ENCODE assay signal across 8 mouse cellular contexts in the genomic region with DNA sequence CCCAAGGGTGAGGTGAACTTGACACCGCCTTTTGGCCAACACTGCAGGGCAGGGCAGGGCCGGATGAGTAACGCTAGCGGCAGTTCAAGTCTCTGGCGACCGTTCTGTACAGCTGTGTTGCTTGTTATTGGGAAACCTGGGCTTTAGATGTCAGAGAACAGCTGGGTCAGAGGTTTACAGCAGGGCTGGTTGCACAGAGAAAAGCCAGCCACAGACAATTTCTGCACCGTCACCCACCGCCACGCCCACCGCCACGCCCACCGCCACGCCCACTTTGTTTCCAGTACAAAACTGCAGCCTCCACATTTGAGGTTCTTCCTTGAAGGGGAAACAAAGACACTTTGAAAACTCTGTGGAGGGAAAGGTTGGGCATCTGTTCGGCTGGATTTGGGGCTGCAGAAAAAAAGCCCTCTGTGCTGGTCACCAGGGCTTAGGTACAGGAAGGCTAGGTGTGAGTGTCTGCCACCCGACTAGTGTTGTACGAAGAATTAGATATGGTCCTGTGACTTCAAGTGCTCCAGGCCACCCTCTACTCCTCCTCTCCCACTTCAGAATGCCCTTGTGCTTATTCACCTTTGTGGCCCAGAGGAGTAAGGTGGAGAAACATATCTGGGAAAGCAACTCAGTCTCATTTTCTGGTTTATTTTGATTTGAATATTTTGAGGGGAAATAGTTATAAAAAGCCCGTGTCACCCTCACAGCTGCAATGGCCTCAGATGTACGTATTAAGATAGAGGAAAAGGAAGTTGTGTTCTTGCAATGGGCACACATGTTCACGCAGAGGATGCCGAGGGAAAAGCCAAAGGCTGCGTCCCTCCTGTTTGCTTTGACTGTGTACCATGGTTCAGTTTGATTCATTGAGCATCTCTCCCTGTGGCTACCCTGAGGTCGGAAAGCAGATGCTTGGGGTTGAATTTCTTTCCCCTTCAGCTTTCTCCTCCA.
DNase-seq lines count a peak whose midpoint lies in the region; ATAC-seq lines count a peak whose summit lies in the region.

No protein-coding gene starts in this region.

- H3K27ac ChIP-seq in forebrain, embryonic 11.5 days (ENCODE audit: low read depth, low read length), result no peak overlapping the region
- H3K27ac ChIP-seq in limb, embryonic 11.5 days (replicated peaks; ENCODE audit: low read depth, low read length), result no peak overlapping the region
- H3K27ac ChIP-seq in midbrain, embryonic 12.5 days (replicated peaks), result no peak overlapping the region
- H3K27ac ChIP-seq in stomach, embryonic 15.5 days, result no peak overlapping the region

- intact Hi-C loops in heart, postnatal 25 days (cut with DNase I), result loop anchor here (5.0 kb wide), 1 partner anchor 49 kb away; no protein-coding TSS in a partner anchor

- 44% methylated on average over 22 of the region's 22 CpGs for WGBS in forebrain, embryonic 11.5 days
- WGBS in limb, embryonic 11.5 days, result 41% methylated on average over 22 of the region's 22 CpGs
- 41% methylated on average over 22 of the region's 22 CpGs for WGBS in midbrain, embryonic 12.5 days
- WGBS in stomach, embryonic 15.5 days, result 33% methylated on average over 22 of the region's 22 CpGs

- peak overlapping the region; percentile 14; the same call in 1 of the 2 replicates for H3K4me3 ChIP-seq in forebrain, embryonic 11.5 days (ENCODE audit: low read depth, low read length)
- no peak overlapping the region for H3K4me3 ChIP-seq in limb, embryonic 11.5 days (ENCODE audit: low read depth, low read length)
- H3K4me3 ChIP-seq in midbrain, embryonic 12.5 days, result peak overlapping the region; percentile 18
- peak overlapping the region; percentile 20; the same call in 1 of the 2 replicates for H3K4me3 ChIP-seq in stomach, embryonic 15.5 days (replicated peaks)

- H3K27me3 ChIP-seq in forebrain, embryonic 11.5 days (ENCODE audit: control insufficient read depth, insufficient read depth, low read length), result no peaks in the 10 kb centered on the region
- H3K27me3 ChIP-seq in limb, embryonic 11.5 days (ENCODE audit: control insufficient read depth, insufficient read depth, low read length), result no peaks in the 10 kb centered on the region
- H3K27me3 ChIP-seq in midbrain, embryonic 12.5 days, result no peaks in the 10 kb centered on the region
- H3K27me3 ChIP-seq in stomach, embryonic 15.5 days (replicated peaks), result 0 out of 2 replicates have a peak, but pooled peaks cover 3% of the 10 kb centered on the region

- H3K4me1 ChIP-seq in forebrain, embryonic 11.5 days (replicated peaks; ENCODE audit: control insufficient read depth, insufficient read depth, low read length), result peaks cover 4% of the 10 kb centered on the region; the same call in 1 of the 2 replicates
- peaks cover 7% of the 10 kb centered on the region; the same call in 1 of the 2 replicates for H3K4me1 ChIP-seq in limb, embryonic 11.5 days (ENCODE audit: control insufficient read depth, insufficient read depth, low read length)
- peaks cover 10% of the 10 kb centered on the region for H3K4me1 ChIP-seq in midbrain, embryonic 12.5 days
- peaks cover 13% of the 10 kb centered on the region for H3K4me1 ChIP-seq in stomach, embryonic 15.5 days

- peak; percentile 65 for ATAC-seq in forebrain, embryonic 11.5 days (replicated peaks; ENCODE audit: low FRiP score)
- ATAC-seq in limb, embryonic 11.5 days (ENCODE audit: insufficient number of reproducible peaks, low FRiP score, low TSS enrichment, low read depth), result peak; percentile 79
- peak; percentile 38; the same call in 1 of the 2 replicates for ATAC-seq in midbrain, embryonic 12.5 days (ENCODE audit: low FRiP score, low read depth)
- peak; percentile 43; the same call in 1 of the 2 replicates for ATAC-seq in stomach, embryonic 15.5 days (ENCODE audit: insufficient read depth, low FRiP score, low read depth)

- 0 out of 2 replicates have a peak overlapping the region, but pooled peaks have one; percentile 27 for H3K4me2 ChIP-seq in forebrain, embryonic 11.5 days (ENCODE audit: low read depth, low read length, severe bottlenecking)
- peak overlapping the region; percentile 20; the same call in 1 of the 2 replicates for H3K4me2 ChIP-seq in limb, embryonic 11.5 days (ENCODE audit: low read depth, severe bottlenecking)
- peak overlapping the region; percentile 37 for H3K4me2 ChIP-seq in midbrain, embryonic 12.5 days (replicated peaks)
- H3K4me2 ChIP-seq in stomach, embryonic 15.5 days, result peak overlapping the region; percentile 43

- DNase-seq in right cerebral cortex, postnatal 4 days, result peak; percentile 21
- no peak for DNase-seq in right cerebral cortex, adult 2 months (ENCODE audit: low spot score in 2 of 2)
- DNase-seq in forebrain, embryonic 11.5 days (ENCODE audit: low spot score), result peak; percentile 89
- peak; percentile 69 for DNase-seq in heart, postnatal 25 days (ENCODE audit: low spot score)
- DNase-seq in limb, embryonic 11.5 days (ENCODE audit: low spot score), result peak; percentile 77
- no peak for DNase-seq in frontal cortex, postnatal 10 days (ENCODE audit: low spot score in 2 of 2)

- no peaks in the 10 kb centered on the region for H3K36me3 ChIP-seq in forebrain, embryonic 11.5 days (ENCODE audit: control insufficient read depth, insufficient read depth, low read length)
- no peaks in the 10 kb centered on the region for H3K36me3 ChIP-seq in limb, embryonic 11.5 days (ENCODE audit: control insufficient read depth, insufficient read depth, low read length)
- H3K36me3 ChIP-seq in midbrain, embryonic 12.5 days, result no peaks in the 10 kb centered on the region
- H3K36me3 ChIP-seq in stomach, embryonic 15.5 days, result no peaks in the 10 kb centered on the region

- H3K9ac ChIP-seq in forebrain, embryonic 11.5 days (ENCODE audit: low read length), result no peak overlapping the region
- no peak overlapping the region for H3K9ac ChIP-seq in limb, embryonic 11.5 days (ENCODE audit: low read length)
- H3K9ac ChIP-seq in midbrain, embryonic 12.5 days (replicated peaks), result no peak overlapping the region
- no peak overlapping the region for H3K9ac ChIP-seq in stomach, embryonic 15.5 days

- H3K9me3 ChIP-seq in forebrain, embryonic 11.5 days (ENCODE audit: control insufficient read depth, low read length), result no peaks in the 10 kb centered on the region
- no peaks in the 10 kb centered on the region for H3K9me3 ChIP-seq in limb, embryonic 11.5 days (ENCODE audit: control insufficient read depth, low read length)
- no peaks in the 10 kb centered on the region for H3K9me3 ChIP-seq in midbrain, embryonic 12.5 days
- no peaks in the 10 kb centered on the region for H3K9me3 ChIP-seq in stomach, embryonic 15.5 days

Comparison
In these comparisons a context has a peak if more than half of its experiments do, and no peak if none do; other contexts are left out.
1. DNase-seq: peak in right cerebral cortex, postnatal 4 days (single experiment), forebrain, embryonic 11.5 days (single experiment), heart, postnatal 25 days (single experiment) and limb, embryonic 11.5 days (single experiment); none in right cerebral cortex, adult 2 months (0 of 2) and frontal cortex, postnatal 10 days (0 of 2).
2. Peak in every context shown above with its lines, with median percentiles within 50 percentile points of each other: ATAC-seq and H3K4me2 ChIP-seq.